Mouse (Mus musculus) stomach, embryonic 16.5 days (tissue): Measurements from ENCODE around the gene Mon2. TPM values are rescaled to one million over a fixed set of nuclear protein-coding genes. Genes with fewer than 3 reads are reported as not detected.
A peak's percentile ranks its signal among the peaks of the same experiment; 100 is the strongest.

Source experiments
- ATAC-seq: fragments of 200-750 bp; cut with Nextera tagmentation; 2 replicates; pipeline ENCODE4 v1.8.0; 2017; ENCODE audit warnings: moderate number of reproducible peaks, moderate TSS enrichment; ENCODE audit not compliant: insufficient read depth, low FRiP score
- H3K27ac ChIP-seq: fragments of 300-500 bp; sonication (generic); 2 replicates; pipeline ENCODE4 v1.5.1; 2014; ENCODE audit warnings: low read length
- H3K27me3 ChIP-seq: fragments of 300-500 bp; sonication (generic); 2 replicates; pipeline ENCODE4 v1.6.1; 2014; ENCODE audit warnings: low read length, control low read depth, mixed read lengths; ENCODE audit not compliant: control insufficient read depth, insufficient read depth
- H3K36me3 ChIP-seq: fragments of 300-500 bp; sonication (generic); 2 replicates; pipeline ENCODE4 v1.6.1; 2014; ENCODE audit warnings: low read length; ENCODE audit not compliant: control insufficient read depth, insufficient read depth
- H3K4me1 ChIP-seq: fragments of 300-500 bp; sonication (generic); 2 replicates; pipeline ENCODE4 v1.6.1; 2014; ENCODE audit warnings: low read length, control low read depth, mixed read lengths; ENCODE audit not compliant: control insufficient read depth, insufficient read depth
- H3K4me2 ChIP-seq: fragments of 300-500 bp; sonication (generic); 2 replicates; pipeline ENCODE4 v1.6.1; 2014; ENCODE audit warnings: low read depth, low read length, mixed read lengths
- H3K4me3 ChIP-seq: fragments of 300-500 bp; sonication (generic); replicated peaks from 2 replicates; pipeline ENCODE4 v1.5.1; 2014; ENCODE audit warnings: mild to moderate bottlenecking, low read length
- H3K9ac ChIP-seq: fragments of 300-500 bp; sonication (generic); 2 replicates; pipeline ENCODE4 v1.6.1; 2014; ENCODE audit warnings: low read length
- H3K9me3 ChIP-seq: fragments of 300-500 bp; sonication (generic); replicated peaks from 2 replicates; pipeline ENCODE4 v1.6.1; 2016; ENCODE audit warnings: low read length, control low read depth; ENCODE audit not compliant: control insufficient read depth
- WGBS: fragments of 180-500 bp; shearing (Covaris S2); extraction: QIAGEN DNeasy Blood & Tissue Kit; methylation state at CpG from one replicate; pipeline ENCODE4 v1.1.7; 2014; 5-methylcytosine and 5-hydroxymethylcytosine counted together
- polyA plus RNA-seq: library from polyadenylated mRNA; unstranded; fragments of >200 nt; fragmentation: Nextera tagmentation; extraction: Ambion mirVana; gene quantifications from 2 replicates; pipeline ENCODE4 v1.2.1, GENCODE M21; 2015

Mon2 gene
- polyA plus RNA-seq, 1 experiment from 2014 or later, result 15.4 TPM

DNA sequence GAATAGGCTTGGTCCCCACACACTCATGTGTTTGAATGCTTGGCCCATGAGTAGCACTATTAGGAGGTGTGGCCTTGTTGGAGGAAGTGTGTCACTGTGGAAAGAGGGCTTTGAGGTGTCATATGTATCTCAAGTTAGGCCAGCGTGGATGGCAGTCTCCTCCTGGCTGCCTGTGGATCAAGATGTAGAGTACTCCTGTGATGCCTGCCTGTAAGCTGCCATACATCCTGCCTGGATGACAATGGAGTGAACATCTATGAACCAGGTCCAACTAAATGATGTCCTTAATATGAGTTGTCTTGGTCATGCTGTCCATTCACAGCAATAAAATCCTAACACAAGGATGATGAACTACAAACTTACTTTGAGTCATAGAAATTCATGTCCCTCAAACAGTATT lies 64.9 kb downstream of the Mon2 start:
- ATAC-seq, result no peak
- Histone ChIP-seq H3K4me1 (no peaks in the 10 kb centered on the region), H3K36me3 (peaks cover 34% of the 10 kb centered on the region), H3K27ac (no peak overlapping the region), H3K4me3 (no peak overlapping the region), H3K9ac (no peak overlapping the region), H3K4me2 (no peak overlapping the region), H3K27me3 (no peaks in the 10 kb centered on the region), H3K9me3 (no peaks in the 10 kb centered on the region)
- 79% methylated on average over 1 of the region's 1 CpGs for WGBS

DNA sequence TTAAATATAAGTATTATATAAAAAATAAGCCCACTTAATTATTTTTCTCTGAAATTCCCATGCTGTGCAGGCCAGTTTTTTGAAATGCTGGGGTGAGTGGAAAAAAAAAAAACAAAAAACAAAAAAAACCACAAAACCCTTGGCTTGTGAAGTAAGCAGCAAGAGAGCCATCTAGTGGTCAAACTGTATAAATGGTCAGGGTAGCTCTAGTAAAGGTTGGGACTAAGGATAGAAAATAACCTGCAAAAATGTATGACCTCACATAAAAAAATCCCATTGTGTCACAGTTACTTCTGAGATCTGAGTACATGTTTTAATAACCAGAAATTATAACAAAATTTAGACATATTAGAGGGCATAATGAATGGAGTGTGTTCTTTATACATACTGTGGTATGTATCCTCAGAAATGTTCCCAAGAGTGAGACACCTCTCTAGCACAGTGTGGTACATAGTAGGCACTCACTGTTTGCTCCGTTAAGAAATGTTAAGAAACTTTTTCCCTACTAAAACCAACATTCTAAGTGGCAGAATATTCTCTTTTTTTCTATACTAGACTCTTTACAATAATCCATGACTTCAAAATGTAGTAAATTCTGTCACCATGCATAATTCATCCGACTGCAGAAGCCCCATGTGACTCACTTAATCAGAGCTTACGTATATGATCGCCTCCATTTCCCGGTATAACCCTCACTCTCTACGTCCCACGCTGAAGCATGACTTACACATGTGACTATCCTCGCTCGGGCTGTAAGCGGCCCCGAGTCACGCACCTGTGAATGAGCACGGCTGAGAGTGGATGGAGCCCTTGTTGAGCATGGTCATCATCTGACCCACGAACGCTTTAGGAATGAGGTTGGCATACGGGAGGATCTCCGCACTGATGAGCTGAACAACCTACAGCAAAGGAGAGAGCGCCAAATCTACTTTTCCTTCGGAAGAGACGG lies 70.8 kb downstream of the Mon2 start:
- Histone ChIP-seq H3K27ac (no peak overlapping the region), H3K4me3 (no peak overlapping the region), H3K4me2 (no peak overlapping the region), H3K9me3 (no peaks in the 10 kb centered on the region), H3K36me3 (peaks cover 12% of the 10 kb centered on the region), H3K27me3 (no peaks in the 10 kb centered on the region), H3K4me1 (peaks cover 5% of the 10 kb centered on the region; the same call in 1 of the 2 replicates), H3K9ac (no peak overlapping the region)
- 91% methylated on average over 20 of the region's 20 CpGs for WGBS
- ATAC-seq, result 0 out of 2 replicates have a peak, but pooled peaks have one; percentile 44

DNA sequence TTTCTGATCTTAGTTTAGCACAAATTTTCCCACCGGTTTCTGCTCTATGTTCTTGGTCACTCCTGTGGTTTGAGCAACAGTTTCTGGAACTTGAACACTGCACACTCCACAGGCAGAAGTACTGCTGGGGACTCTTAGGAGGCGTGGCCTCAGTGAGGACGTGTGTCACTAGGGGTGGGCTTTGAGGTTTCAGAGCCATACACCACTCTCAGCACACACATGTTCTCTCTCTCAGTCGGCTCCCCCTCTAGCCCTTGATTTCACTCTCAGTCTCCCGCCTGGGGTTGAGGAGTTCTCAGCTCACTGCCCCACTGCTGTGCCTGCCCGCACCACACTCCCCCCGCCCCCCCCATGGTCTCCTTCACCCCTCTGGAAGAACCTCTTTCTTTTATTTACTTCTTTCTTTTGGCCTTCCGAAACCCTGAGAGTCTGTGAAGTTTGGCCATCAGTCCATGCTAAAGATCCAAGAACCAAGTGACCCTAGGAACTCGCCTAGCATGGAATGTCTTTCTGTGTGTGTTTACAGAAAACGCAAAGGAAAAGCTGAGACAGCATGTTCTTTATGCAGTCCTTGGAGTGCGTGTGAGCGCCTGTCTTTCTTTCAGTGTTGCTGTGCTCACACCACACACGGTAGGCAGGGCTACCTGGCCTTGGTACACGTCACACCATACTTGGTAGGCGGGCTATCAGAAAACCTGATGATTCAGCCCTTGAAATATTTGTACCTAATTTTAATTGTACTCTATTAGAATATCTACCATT lies 71.6 kb downstream of the Mon2 start:
- Histone ChIP-seq H3K4me3 (no peak overlapping the region), H3K9me3 (no peaks in the 10 kb centered on the region), H3K9ac (no peak overlapping the region), H3K36me3 (peaks cover 9% of the 10 kb centered on the region), H3K4me2 (no peak overlapping the region), H3K4me1 (peaks cover 5% of the 10 kb centered on the region; the same call in 1 of the 2 replicates), H3K27ac (0 out of 2 replicates have a peak overlapping the region, but pooled peaks have one; percentile 38), H3K27me3 (no peaks in the 10 kb centered on the region)
- ATAC-seq, result no peak
- WGBS, result 71% methylated on average over 15 of the region's 15 CpGs

- peaks cover 13% of the 10 kb centered on the region for H3K36me3 ChIP-seq
- no peaks in the 10 kb centered on the region for H3K27me3 ChIP-seq
- no peak for ATAC-seq
- peaks cover 5% of the 10 kb centered on the region; the same call in 1 of the 2 replicates for H3K4me1 ChIP-seq
- no peak overlapping the region for H3K27ac ChIP-seq
- H3K4me2 ChIP-seq, result no peak overlapping the region
- no peaks in the 10 kb centered on the region for H3K9me3 ChIP-seq
- no peak overlapping the region for H3K9ac ChIP-seq
- WGBS, result 70% methylated on average over 1 of the region's 1 CpGs
- H3K4me3 ChIP-seq, result no peak overlapping the region
Measured at GRCm38 (mm10) chr10:123001985-123002384, 74.3 kb downstream of the Mon2 start.

- 78% methylated on average over 3 of the region's 3 CpGs for WGBS
- Histone ChIP-seq H3K9me3 (no peaks in the 10 kb centered on the region), H3K4me3 (no peak overlapping the region), H3K4me1 (peaks cover 5% of the 10 kb centered on the region; the same call in 1 of the 2 replicates), H3K27ac (no peak overlapping the region), H3K36me3 (peaks cover 13% of the 10 kb centered on the region), H3K27me3 (no peaks in the 10 kb centered on the region), H3K4me2 (no peak overlapping the region), H3K9ac (no peak overlapping the region)
- ATAC-seq, result no peak
Measured at GRCm38 (mm10) chr10:123001363-123001762, 74.9 kb downstream of the Mon2 start.

GRCm38 (mm10) chr10:122999356-122999755 lies 76.9 kb downstream of the Mon2 start:
- peaks cover 19% of the 10 kb centered on the region for H3K36me3 ChIP-seq
- no peak overlapping the region for H3K9ac ChIP-seq
- H3K27me3 ChIP-seq, result no peaks in the 10 kb centered on the region
- H3K4me1 ChIP-seq, result no peaks in the 10 kb centered on the region
- ATAC-seq, result no peak
- WGBS, result 84% methylated on average over 6 of the region's 6 CpGs
- no peaks in the 10 kb centered on the region for H3K9me3 ChIP-seq
- no peak overlapping the region for H3K4me2 ChIP-seq
- H3K27ac ChIP-seq, result no peak overlapping the region
- H3K4me3 ChIP-seq, result no peak overlapping the region

GRCm38 (mm10) chr10:122997852-122998251 lies 78.5 kb downstream of the Mon2 start:
- WGBS, result 78% methylated on average over 2 of the region's 2 CpGs
- Histone ChIP-seq H3K9ac (no peak overlapping the region), H3K9me3 (no peaks in the 10 kb centered on the region), H3K4me3 (no peak overlapping the region), H3K4me2 (no peak overlapping the region), H3K4me1 (no peaks in the 10 kb centered on the region), H3K27ac (no peak overlapping the region), H3K27me3 (no peaks in the 10 kb centered on the region), H3K36me3 (peaks cover 16% of the 10 kb centered on the region)
- ATAC-seq, result no peak; the same call in 1 of the 2 replicates

DNA sequence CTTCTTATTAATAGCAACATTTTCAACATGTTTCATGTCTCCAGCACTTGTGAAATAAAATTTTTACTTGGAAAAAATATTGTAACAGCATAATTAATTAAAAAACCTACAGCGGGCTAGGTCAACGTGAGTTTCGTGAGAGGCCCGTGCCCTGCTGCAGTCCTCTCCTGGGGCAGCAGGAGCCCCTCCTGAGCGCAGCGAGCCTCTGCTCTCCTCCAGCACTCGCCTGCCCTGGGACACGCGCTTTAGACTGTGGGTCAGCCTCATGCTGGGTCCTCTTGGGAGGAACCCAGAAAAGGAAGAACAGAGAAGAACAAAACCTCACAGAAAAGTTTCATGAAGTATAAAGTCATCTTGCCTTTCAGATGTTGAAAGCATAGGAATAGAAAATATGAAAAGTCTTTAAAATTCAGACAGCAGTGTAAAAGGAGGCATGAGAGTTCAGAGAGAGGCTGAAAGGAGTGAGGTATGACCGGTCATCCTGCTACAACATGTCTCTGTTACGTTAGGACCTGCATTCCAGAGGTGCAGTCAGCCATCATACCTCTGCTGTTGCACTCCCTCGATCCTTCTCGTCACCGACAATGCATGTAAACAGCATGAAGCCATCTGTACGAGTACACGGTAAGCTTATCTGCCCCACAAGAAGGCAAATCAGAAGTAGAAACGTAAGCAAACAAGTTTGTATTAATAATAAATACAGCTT lies 81.8 kb downstream of the Mon2 start:
- 81% methylated on average over 17 of the region's 17 CpGs for WGBS
- H3K27ac ChIP-seq, result no peak overlapping the region
- no peak overlapping the region for H3K4me2 ChIP-seq
- 0 out of 2 replicates have a peak, but pooled peaks cover 3% of the 10 kb centered on the region for H3K4me1 ChIP-seq
- no peak for ATAC-seq
- no peak overlapping the region for H3K9ac ChIP-seq
- H3K9me3 ChIP-seq, result no peaks in the 10 kb centered on the region
- peaks cover 19% of the 10 kb centered on the region for H3K36me3 ChIP-seq
- no peaks in the 10 kb centered on the region for H3K27me3 ChIP-seq
- no peak overlapping the region for H3K4me3 ChIP-seq
